Mouse (Mus musculus): ENCODE measurements around the gene Dlg2.
A peak's percentile ranks its signal among the peaks of the same experiment; 100 is the strongest.

The Dlg2 gene

GRCm38 (mm10) chr7:90476313-90477245, at the start of gene Dlg2:
Gene Dlg2, plus strand, starts transcription at chr7:90476672.
- DNase-seq (ENCODE audit: low spot score) = no peak

- no peak for DNase-seq (ENCODE audit: low spot score)
These were observed 49.5 kb upstream of the Dlg2 start for GRCm38 (mm10) chr7:90427006-90427405.

- DNase-seq (ENCODE audit: low spot score) = no peak
These were observed 44.3 kb upstream of the Dlg2 start for GRCm38 (mm10) chr7:90432221-90432620.

- no peak for DNase-seq (ENCODE audit: low spot score)
These were observed 36.4 kb upstream of the Dlg2 start for GRCm38 (mm10) chr7:90440044-90440443.

GRCm38 (mm10) chr7:90442070-90442469, 34.4 kb upstream of the Dlg2 start:
- no peak for DNase-seq (ENCODE audit: low spot score)

- peak; percentile 94 for DNase-seq (ENCODE audit: low spot score)
These were observed 33.9 kb upstream of the Dlg2 start, which contains the start of gene Crebzf for GRCm38 (mm10) chr7:90442518-90443080. Gene Crebzf, plus strand, starts transcription at chr7:90442729.

- DNase-seq (ENCODE audit: low spot score) = no peak
These were observed 33.1 kb upstream of the Dlg2 start for GRCm38 (mm10) chr7:90443101-90444091.

GRCm38 (mm10) chr7:90444206-90444605, 32.3 kb upstream of the Dlg2 start:
- no peak for DNase-seq (ENCODE audit: low spot score)

GRCm38 (mm10) chr7:90456149-90456844, 20.2 kb upstream of the Dlg2 start:
- no peak for DNase-seq (ENCODE audit: low spot score)

GRCm38 (mm10) chr7:90456845-90457468, 19.5 kb upstream of the Dlg2 start, which contains the start of gene Tmem126a:
Gene Tmem126a, minus strand, starts transcription at chr7:90457229.
- DNase-seq (ENCODE audit: low spot score) = peak; percentile 71

GRCm38 (mm10) chr7:90457517-90457916, 19.0 kb upstream of the Dlg2 start:
- DNase-seq (ENCODE audit: low spot score) = no peak

- DNase-seq (ENCODE audit: low spot score) = no peak
These were observed 16.1 kb upstream of the Dlg2 start for GRCm38 (mm10) chr7:90460330-90460729.

- no peak for DNase-seq (ENCODE audit: low spot score)
These were observed 15.5 kb upstream of the Dlg2 start for GRCm38 (mm10) chr7:90460930-90461329.

GRCm38 (mm10) chr7:90461441-90461840, 15.0 kb upstream of the Dlg2 start:
- DNase-seq (ENCODE audit: low spot score) = no peak

GRCm38 (mm10) chr7:90473511-90473910, 3.0 kb upstream of the Dlg2 start:
- DNase-seq (ENCODE audit: low spot score) = no peak

- peak; percentile 98 for DNase-seq (ENCODE audit: low spot score)
These were observed 619 bp upstream of the Dlg2 start, which contains the start of gene Tmem126b for GRCm38 (mm10) chr7:90475793-90476312. Gene Tmem126b, minus strand, starts transcription at chr7:90476001.

- no peak for DNase-seq (ENCODE audit: low spot score)
These were observed 6.1 kb downstream of the Dlg2 start for GRCm38 (mm10) chr7:90482607-90483006.

- no peak for DNase-seq (ENCODE audit: low spot score)
These were observed 31.7 kb downstream of the Dlg2 start for GRCm38 (mm10) chr7:90508124-90508523.

- peak; percentile 13 for DNase-seq (ENCODE audit: low spot score)
These were observed 35.8 kb downstream of the Dlg2 start for GRCm38 (mm10) chr7:90512293-90512692.
